Mouse (Mus musculus): ENCODE results near the gene Mrpl53.

DNA sequence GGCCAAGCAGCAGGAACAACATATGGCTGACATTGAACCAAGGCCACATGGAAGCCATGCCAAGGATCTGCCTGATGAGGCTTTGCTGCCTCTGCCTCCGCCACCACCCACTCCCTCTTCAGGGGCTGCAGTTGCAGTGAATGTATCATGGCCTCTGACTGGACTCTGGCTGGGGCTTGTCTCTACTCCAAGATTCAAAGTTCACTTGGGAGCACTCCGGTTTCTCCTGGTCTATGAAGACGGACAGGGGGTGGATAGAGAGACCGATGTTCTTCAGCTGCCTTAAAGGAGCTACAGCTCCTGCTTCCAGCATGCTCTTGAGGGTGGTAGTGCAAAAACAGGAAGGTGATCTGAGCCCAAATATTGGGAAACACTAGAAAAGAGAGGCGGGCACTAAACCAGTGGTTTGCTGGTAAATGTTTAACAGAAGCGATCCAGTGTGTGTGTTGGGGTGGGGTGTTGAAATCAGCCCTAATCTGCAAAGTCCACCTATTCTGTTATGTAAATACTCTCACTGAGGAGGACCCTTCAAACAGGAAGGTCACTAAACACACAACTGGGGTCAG is 22.7 kb downstream of the Mrpl53 start:
- TF ChIP-seq POLR2A (IDR thresholded peaks at IDR 0.05; ENCODE audit: control insufficient read depth, extremely low read depth, insufficient read depth, low read length, poor library complexity) (no peak), CTCF (IDR thresholded peaks at IDR 0.05; ENCODE audit: borderline replicate concordance, control insufficient read depth, extremely low read depth, insufficient read depth, low read length, poor library complexity) (no peak)

All from thymus, adult 2 months (tissue).